Mouse (Mus musculus): ENCODE measurements around the gene Tmprss11d. TPM values are rescaled to one million over a fixed set of nuclear protein-coding genes. Genes with fewer than 3 reads are reported as not detected.

Gene Tmprss11d
- total and polyA plus RNA-seq, 3 experiments, result not detected

DNA sequence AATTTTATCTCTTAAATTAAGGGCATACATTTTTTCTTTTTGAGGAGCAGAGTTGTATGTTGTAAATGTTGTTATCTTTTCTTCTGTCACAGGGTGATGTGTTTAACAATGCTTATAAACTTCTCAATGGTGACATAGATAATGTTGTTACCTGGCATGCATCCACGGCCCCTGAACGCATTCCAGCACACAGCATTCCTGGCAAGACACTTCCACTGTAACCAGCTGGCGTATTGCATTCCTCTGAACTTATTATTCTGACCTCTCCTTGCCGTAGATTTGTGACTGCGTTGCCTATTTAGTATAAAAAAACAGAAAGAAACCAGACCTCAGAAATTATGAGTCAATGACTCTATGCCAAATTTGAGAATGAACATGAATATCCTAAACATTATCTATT, 67.1 kb downstream of the Tmprss11d start:
- no peak overlapping the region for H3K9ac ChIP-seq (ENCODE audit: control insufficient read depth, low read depth, low read length, poor library complexity, severe bottlenecking)
- no peaks in the 10 kb centered on the region for H3K9me3 ChIP-seq (replicated peaks; ENCODE audit: insufficient read depth, low read length)
- H3K4me3 ChIP-seq (ENCODE audit: control insufficient read depth in 1 of 2, insufficient read depth in 1 of 2, low read depth in 2 of 2, low read length in 2 of 2), result no peak overlapping the region
- TF ChIP-seq BHLHE40 (IDR thresholded peaks at IDR 0.05; ENCODE audit: borderline replicate concordance, low read depth, low read length), result no peak
- no peak for TF ChIP-seq ZKSCAN1 (IDR thresholded peaks at IDR 0.05; ENCODE audit: low read depth, low read length)
- no peak for TF ChIP-seq NELFE (IDR thresholded peaks at IDR 0.05; ENCODE audit: low read depth, low read length)
- TF ChIP-seq MAX (IDR thresholded peaks at IDR 0.05; ENCODE audit: low read length), result no peak
- no peak for TF ChIP-seq POLR2AphosphoS2 (IDR thresholded peaks at IDR 0.05; ENCODE audit: low read length)
- TF ChIP-seq MEF2A (IDR thresholded peaks at IDR 0.05; ENCODE audit: extremely low read depth, insufficient replicate concordance, low read depth, low read length, poor library complexity, severe bottlenecking), result no peak
- TF ChIP-seq SIN3A (IDR thresholded peaks at IDR 0.05; ENCODE audit: low read length), result no peak
- no peak for TF ChIP-seq EP300 (IDR thresholded peaks at IDR 0.05; ENCODE audit: low read depth in 1 of 2, low read length in 2 of 2)
- TF ChIP-seq CTCF (IDR thresholded peaks at IDR 0.05 in 2 of 3, conservative IDR thresholded peaks at IDR 0.05 in 1 of 3; ENCODE audit: control insufficient read depth in 1 of 3, insufficient read depth in 1 of 3, low read depth in 2 of 3, low read length in 3 of 3, poor library complexity in 1 of 3, severe bottlenecking in 1 of 3), result no peak
- no peak for TF ChIP-seq ELF1 (IDR thresholded peaks at IDR 0.05; ENCODE audit: low read depth, low read length)
- TF ChIP-seq KAT2A (conservative IDR thresholded peaks at IDR 0.05; ENCODE audit: low read depth, low read length), result no peak
- TF ChIP-seq USF1 (IDR thresholded peaks at IDR 0.05; ENCODE audit: low read depth, low read length), result no peak
- no peak for TF ChIP-seq ZNF384 (IDR thresholded peaks at IDR 0.05; ENCODE audit: low read depth, low read length)
- no peak for TF ChIP-seq NRF1 (IDR thresholded peaks at IDR 0.05; ENCODE audit: insufficient read depth, low read depth, low read length, poor library complexity, severe bottlenecking)
- no peak for TF ChIP-seq E2F4 (IDR thresholded peaks at IDR 0.05; ENCODE audit: borderline replicate concordance, low read depth, low read length)
- no peak for TF ChIP-seq CHD1 (IDR thresholded peaks at IDR 0.05; ENCODE audit: low read depth, low read length)
- TF ChIP-seq MYB (IDR thresholded peaks at IDR 0.05; ENCODE audit: low read depth, low read length), result no peak
- no peak for TF ChIP-seq JUND (IDR thresholded peaks at IDR 0.05; ENCODE audit: low read depth, low read length)
- H3K27ac ChIP-seq (ENCODE audit: control insufficient read depth, low read depth, low read length), result no peak overlapping the region
- no peaks in the 10 kb centered on the region for H3K79me2 ChIP-seq (ENCODE audit: control insufficient read depth, insufficient read depth, low read length, poor library complexity)
- no peaks in the 10 kb centered on the region for H3K27me3 ChIP-seq (ENCODE audit: control insufficient read depth in 1 of 2, insufficient read depth in 2 of 2, low read length in 2 of 2)
- DNase-seq (ENCODE audit: low read depth, low spot score), result no peak
- no peaks in the 10 kb centered on the region for H3K4me1 ChIP-seq (ENCODE audit: control insufficient read depth in 1 of 2, insufficient read depth in 2 of 2, low read length in 2 of 2)
- no peaks in the 10 kb centered on the region for H3K36me3 ChIP-seq (ENCODE audit: control insufficient read depth in 1 of 2, insufficient read depth in 2 of 2, low read length in 2 of 2)

DNA sequence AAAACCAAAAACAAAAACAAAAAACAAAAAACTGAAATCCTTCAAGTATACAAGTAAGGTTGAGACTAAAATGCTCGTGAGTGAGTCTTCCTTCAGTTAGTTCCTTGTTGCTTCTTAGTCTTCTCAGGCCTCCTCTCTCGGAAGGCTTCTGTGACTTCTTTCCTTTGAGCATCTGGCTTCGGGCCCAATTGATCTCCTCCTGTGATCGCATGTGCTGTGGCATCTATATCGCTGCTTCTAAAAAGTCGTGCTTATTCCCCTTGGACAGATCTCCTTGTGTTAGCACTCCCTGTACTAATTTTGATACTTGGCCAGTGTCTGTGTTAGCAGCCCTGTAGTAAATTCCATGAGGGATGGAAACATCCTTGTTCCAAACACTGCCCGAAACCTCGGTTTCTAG, 69.3 kb downstream of the Tmprss11d start:
- Histone ChIP-seq H3K79me2 (ENCODE audit: control insufficient read depth, insufficient read depth, low read length, poor library complexity) (no peaks in the 10 kb centered on the region), H3K9me3 (replicated peaks; ENCODE audit: insufficient read depth, low read length) (no peaks in the 10 kb centered on the region), H3K36me3 (ENCODE audit: control insufficient read depth in 1 of 2, insufficient read depth in 2 of 2, low read length in 2 of 2) (no peaks in the 10 kb centered on the region), H3K27ac (ENCODE audit: control insufficient read depth, low read depth, low read length) (no peak overlapping the region), H3K9ac (ENCODE audit: control insufficient read depth, low read depth, low read length, poor library complexity, severe bottlenecking) (no peak overlapping the region), H3K27me3 (ENCODE audit: control insufficient read depth in 1 of 2, insufficient read depth in 2 of 2, low read length in 2 of 2) (no peaks in the 10 kb centered on the region), H3K4me1 (ENCODE audit: control insufficient read depth in 1 of 2, insufficient read depth in 2 of 2, low read length in 2 of 2) (no peaks in the 10 kb centered on the region), H3K4me3 (ENCODE audit: control insufficient read depth in 1 of 2, insufficient read depth in 1 of 2, low read depth in 2 of 2, low read length in 2 of 2) (no peak overlapping the region)
- no peak for TF ChIP-seq NRF1 (IDR thresholded peaks at IDR 0.05; ENCODE audit: insufficient read depth, low read depth, low read length, poor library complexity, severe bottlenecking)
- TF ChIP-seq MAX (IDR thresholded peaks at IDR 0.05; ENCODE audit: low read length), result no peak
- no peak for TF ChIP-seq E2F4 (IDR thresholded peaks at IDR 0.05; ENCODE audit: borderline replicate concordance, low read depth, low read length)
- TF ChIP-seq SIN3A (IDR thresholded peaks at IDR 0.05; ENCODE audit: low read length), result no peak
- no peak for TF ChIP-seq ETS1 (IDR thresholded peaks at IDR 0.05; ENCODE audit: low read depth, low read length)
- no peak for TF ChIP-seq CTCF (IDR thresholded peaks at IDR 0.05 in 2 of 3, conservative IDR thresholded peaks at IDR 0.05 in 1 of 3; ENCODE audit: control insufficient read depth in 1 of 3, insufficient read depth in 1 of 3, low read depth in 2 of 3, low read length in 3 of 3, poor library complexity in 1 of 3, severe bottlenecking in 1 of 3)
- TF ChIP-seq JUND (IDR thresholded peaks at IDR 0.05; ENCODE audit: low read depth, low read length), result no peak
- no peak for TF ChIP-seq MAFK (IDR thresholded peaks at IDR 0.05; ENCODE audit: borderline replicate concordance, low read depth, low read length)
- no peak for TF ChIP-seq BHLHE40 (IDR thresholded peaks at IDR 0.05; ENCODE audit: borderline replicate concordance, low read depth, low read length)
- TF ChIP-seq CHD1 (IDR thresholded peaks at IDR 0.05; ENCODE audit: low read depth, low read length), result no peak
- TF ChIP-seq MYB (IDR thresholded peaks at IDR 0.05; ENCODE audit: low read depth, low read length), result no peak
- no peak for TF ChIP-seq SMC3 (IDR thresholded peaks at IDR 0.05; ENCODE audit: low read depth, low read length)
- TF ChIP-seq GABPA (IDR thresholded peaks at IDR 0.05; ENCODE audit: low read depth, low read length), result no peak
- TF ChIP-seq KAT2A (conservative IDR thresholded peaks at IDR 0.05; ENCODE audit: low read depth, low read length), result no peak
- TF ChIP-seq RAD21 (IDR thresholded peaks at IDR 0.05; ENCODE audit: low read depth, low read length), result no peak
- TF ChIP-seq TAL1 (IDR thresholded peaks at IDR 0.05; ENCODE audit: low read length), result no peak
- TF ChIP-seq MEF2A (IDR thresholded peaks at IDR 0.05; ENCODE audit: extremely low read depth, insufficient replicate concordance, low read depth, low read length, poor library complexity, severe bottlenecking), result no peak
- no peak for TF ChIP-seq POLR2A (IDR thresholded peaks at IDR 0.05; ENCODE audit: control insufficient read depth in 1 of 2, insufficient read depth in 1 of 2, low read depth in 1 of 2, low read length in 2 of 2, poor library complexity in 1 of 2)
- no peak for TF ChIP-seq POLR2AphosphoS5 (IDR thresholded peaks at IDR 0.05; ENCODE audit: borderline replicate concordance, low read depth, low read length)
- no peak for DNase-seq (ENCODE audit: low read depth, low spot score)
